In genomic region chr1:133331142-133331541, GRCm38 (mm10) we compare ENCODE assay signal across 21 mouse cellular contexts. TPM values are rescaled to one million over a fixed set of nuclear protein-coding genes. Genes with fewer than 3 reads are reported as not detected.
DNase-seq lines count a peak whose midpoint lies in the region; ATAC-seq lines count a peak whose summit lies in the region.
"Had no signal": no experiment of that assay in that cellular context is flagged by ENCODE, and none has a peak within 500 bp of the region (broad histone marks: within the 10 kb centered on the region; RNA-seq: fewer than 3 reads in every experiment).

No protein-coding gene starts in this region.

- H3K4me2 ChIP-seq in hindbrain, embryonic 12.5 days (replicated peaks), result no peak overlapping the region
- peak overlapping the region; percentile 27; the same call in 1 of the 2 replicates for H3K4me2 ChIP-seq in midbrain, embryonic 14.5 days (ENCODE audit: low read length)
- H3K4me2 ChIP-seq in kidney, embryonic 15.5 days, result no peak overlapping the region
- H3K4me2 ChIP-seq: embryonic facial prominence, embryonic 13.5 days; limb, embryonic 13.5 days had no signal

- H3K9ac ChIP-seq in hindbrain, embryonic 12.5 days, result no peak overlapping the region
- no peak overlapping the region for H3K9ac ChIP-seq in midbrain, embryonic 14.5 days (replicated peaks; ENCODE audit: low read length)
- H3K9ac ChIP-seq in kidney, embryonic 15.5 days, result no peak overlapping the region
- H3K9ac ChIP-seq: embryonic facial prominence, embryonic 13.5 days; limb, embryonic 13.5 days had no signal

- DNase-seq in adrenal gland, adult 2 months, result peak; percentile 53
- no peak for DNase-seq in adrenal gland, postnatal 10 days
- DNase-seq in R1 (ENCODE audit: low read depth, low spot score), result peak; percentile 51
- DNase-seq in midbrain, embryonic 14.5 days, result peak; percentile 80
- no peak for DNase-seq in lung, adult 18-20 months
- DNase-seq in urinary bladder, postnatal 10 days (ENCODE audit: low spot score), result no peak
- DNase-seq: lung, postnatal 4 days; thymus, postnatal 25 days had no signal

- H3K27me3 ChIP-seq in hindbrain, embryonic 12.5 days, result peaks cover 30% of the 10 kb centered on the region
- H3K27me3 ChIP-seq in midbrain, embryonic 14.5 days (ENCODE audit: control insufficient read depth, insufficient read depth, low read length), result peaks cover 10% of the 10 kb centered on the region; the same call in 1 of the 2 replicates
- peaks cover 43% of the 10 kb centered on the region for H3K27me3 ChIP-seq in kidney, embryonic 15.5 days

- peak; percentile 70 for ATAC-seq in hindbrain, embryonic 12.5 days (ENCODE audit: low FRiP score)
- ATAC-seq in midbrain, embryonic 14.5 days (ENCODE audit: low FRiP score, low TSS enrichment), result peak; percentile 53; the same call in 1 of the 2 replicates
- no peak for ATAC-seq in kidney, embryonic 15.5 days (replicated peaks; ENCODE audit: low FRiP score)

- WGBS in hindbrain, embryonic 12.5 days, result 45% methylated on average over 3 of the region's 3 CpGs
- WGBS in midbrain, embryonic 14.5 days, result 20% methylated on average over 3 of the region's 3 CpGs
- WGBS in kidney, embryonic 15.5 days, result 75% methylated on average over 3 of the region's 3 CpGs

- no peak overlapping the region for H3K4me3 ChIP-seq in hindbrain, embryonic 12.5 days
- H3K4me3 ChIP-seq in midbrain, embryonic 14.5 days (replicated peaks; ENCODE audit: low read depth, low read length), result no peak overlapping the region
- H3K4me3 ChIP-seq in kidney, embryonic 15.5 days (replicated peaks), result no peak overlapping the region
- H3K4me3 ChIP-seq: embryonic facial prominence, embryonic 13.5 days; limb, embryonic 13.5 days had no signal

- H3K4me1 ChIP-seq in hindbrain, embryonic 12.5 days, result peaks cover 24% of the 10 kb centered on the region
- peaks cover 21% of the 10 kb centered on the region for H3K4me1 ChIP-seq in midbrain, embryonic 14.5 days (ENCODE audit: control insufficient read depth, insufficient read depth, low read length)
- peaks cover 8% of the 10 kb centered on the region for H3K4me1 ChIP-seq in kidney, embryonic 15.5 days

- no peaks in the 10 kb centered on the region for H3K9me3 ChIP-seq in hindbrain, embryonic 12.5 days (replicated peaks)
- no peaks in the 10 kb centered on the region for H3K9me3 ChIP-seq in midbrain, embryonic 14.5 days (ENCODE audit: control insufficient read depth, low read length)
- no peaks in the 10 kb centered on the region for H3K9me3 ChIP-seq in kidney, embryonic 15.5 days (replicated peaks)
- H3K9me3 ChIP-seq: embryonic facial prominence, embryonic 13.5 days; limb, embryonic 13.5 days had no signal

- no peaks in the 10 kb centered on the region for H3K36me3 ChIP-seq in hindbrain, embryonic 12.5 days
- H3K36me3 ChIP-seq in midbrain, embryonic 14.5 days (ENCODE audit: control insufficient read depth, insufficient read depth, low read length), result no peaks in the 10 kb centered on the region
- no peaks in the 10 kb centered on the region for H3K36me3 ChIP-seq in kidney, embryonic 15.5 days
- H3K36me3 ChIP-seq: embryonic facial prominence, embryonic 13.5 days; limb, embryonic 13.5 days had no signal

- H3K27ac ChIP-seq in hindbrain, embryonic 12.5 days, result 0 out of 2 replicates have a peak overlapping the region, but pooled peaks have one; percentile 30
- H3K27ac ChIP-seq in midbrain, embryonic 14.5 days (replicated peaks; ENCODE audit: low read depth, low read length), result peak overlapping the region; percentile 50
- no peak overlapping the region for H3K27ac ChIP-seq in kidney, embryonic 15.5 days
- H3K27ac ChIP-seq: embryonic facial prominence, embryonic 13.5 days; limb, embryonic 13.5 days had no signal

RNA-seq across cellular contexts. Expression of gene Kiss1, which starts 9.5 kb away (rescaled TPM):
- not detected for total RNA-seq in adrenal gland, adult 2 months (2021)
- not detected in 2 replicates for polyA plus RNA-seq in adrenal gland, adult 2 months (2012; rRNA removed)
- not detected for total RNA-seq in adrenal gland, postnatal 10 days (2021)
- not detected in 2 replicates for polyA plus RNA-seq in hindbrain, embryonic 12.5 days (2016; fragmentation: Nextera tagmentation; extraction: Ambion mirVana)
- polyA plus RNA-seq in midbrain, embryonic 14.5 days (2014; fragmentation: Nextera tagmentation; extraction: Ambion mirVana), result not detected in 2 replicates
- polyA plus RNA-seq in kidney, embryonic 15.5 days (2015; fragmentation: Nextera tagmentation; extraction: Ambion mirVana), result not detected in 2 replicates
- total RNA-seq: CH12.LX; gastrocnemius, postnatal 4 days; layer of hippocampus, postnatal 25 days had no signal
- polyA plus RNA-seq: embryonic facial prominence, embryonic 13.5 days; heart, embryonic 14.5 days; kidney, embryonic 16.5 days; limb, embryonic 13.5 days; liver, embryonic 16.5 days; small intestine, adult 2 months; stomach, embryonic 14.5 days had no signal

RNA-seq across cellular contexts. Expression of gene Ren1, which starts 19.2 kb away (rescaled TPM):
- 1 to 10 TPM; 5.5 to 9.2 TPM for total RNA-seq in adrenal gland, adult 2 months (2021)
- 4.4 and 6.0 TPM in 2 replicates for polyA plus RNA-seq in adrenal gland, adult 2 months (2012; rRNA removed)
- total RNA-seq in adrenal gland, postnatal 10 days (2021), result 1 to 10 TPM in 1 of 2 experiments, under 1 TPM in 1; 0.94 to 5.1 TPM
- 0.99 and 1.9 TPM in 2 replicates for polyA plus RNA-seq in hindbrain, embryonic 12.5 days (2016; fragmentation: Nextera tagmentation; extraction: Ambion mirVana)
- polyA plus RNA-seq in midbrain, embryonic 14.5 days (2014; fragmentation: Nextera tagmentation; extraction: Ambion mirVana), result not detected in 2 replicates
- 251 and 332 TPM in 2 replicates for polyA plus RNA-seq in kidney, embryonic 15.5 days (2015; fragmentation: Nextera tagmentation; extraction: Ambion mirVana)
- total RNA-seq: gastrocnemius, postnatal 4 days; layer of hippocampus, postnatal 25 days had no signal
- polyA plus RNA-seq: frontal cortex, adult 2 months; heart, embryonic 14.5 days had no signal

RNA-seq across cellular contexts. Expression of gene Golt1a, which starts 21.5 kb away (rescaled TPM):
- total RNA-seq in adrenal gland, adult 2 months (2021), result under 1 TPM in 1 of 2 experiments, not detected in 1; 0.69 TPM
- not detected in 2 replicates for polyA plus RNA-seq in adrenal gland, adult 2 months (2012; rRNA removed)
- 1 to 10 TPM; 1.4 to 4.3 TPM for total RNA-seq in adrenal gland, postnatal 10 days (2021)
- polyA plus RNA-seq in hindbrain, embryonic 12.5 days (2016; fragmentation: Nextera tagmentation; extraction: Ambion mirVana), result not detected in 2 replicates
- not detected in 2 replicates for polyA plus RNA-seq in midbrain, embryonic 14.5 days (2014; fragmentation: Nextera tagmentation; extraction: Ambion mirVana)
- polyA plus RNA-seq in kidney, embryonic 15.5 days (2015; fragmentation: Nextera tagmentation; extraction: Ambion mirVana), result 4.5 and 5.2 TPM in 2 replicates
- total RNA-seq: CH12.LX; gastrocnemius, postnatal 4 days; layer of hippocampus, postnatal 25 days had no signal
- polyA plus RNA-seq: embryonic facial prominence, embryonic 13.5 days; heart, embryonic 14.5 days; limb, embryonic 13.5 days had no signal

RNA-seq across cellular contexts. Expression of gene Etnk2, which starts 32.2 kb away (rescaled TPM):
- 10 to 100 TPM in 1 of 2 experiments, 1 to 10 TPM in 1; 6.2 to 13.5 TPM for total RNA-seq in adrenal gland, adult 2 months (2021)
- polyA plus RNA-seq in adrenal gland, adult 2 months (2012; rRNA removed), result 8.2 and 10.0 TPM in 2 replicates
- 10 to 100 TPM; 10.2 to 24.1 TPM for total RNA-seq in adrenal gland, postnatal 10 days (2021)
- polyA plus RNA-seq in hindbrain, embryonic 12.5 days (2016; fragmentation: Nextera tagmentation; extraction: Ambion mirVana), result 5.2 and 5.6 TPM in 2 replicates
- 11.2 and 15.6 TPM in 2 replicates for polyA plus RNA-seq in midbrain, embryonic 14.5 days (2014; fragmentation: Nextera tagmentation; extraction: Ambion mirVana)
- polyA plus RNA-seq in kidney, embryonic 15.5 days (2015; fragmentation: Nextera tagmentation; extraction: Ambion mirVana), result 3.3 and 4.0 TPM in 2 replicates

Comparison
In these comparisons a context has a peak if more than half of its experiments do, and no peak if none do; other contexts are left out.
1. DNase-seq: peak in adrenal gland, adult 2 months (single experiment), R1 (single experiment) and midbrain, embryonic 14.5 days (single experiment); none in adrenal gland, postnatal 10 days (single experiment), lung, adult 18-20 months (0 of 2) and urinary bladder, postnatal 10 days (single experiment).
2. RNA of gene Ren1, which starts 19.2 kb away (polyA plus RNA-seq): 251 to 332 TPM in kidney, embryonic 15.5 days; 4.4 to 6.0 TPM in adrenal gland, adult 2 months, 0.99 to 1.9 TPM in hindbrain, embryonic 12.5 days and not detected in midbrain, embryonic 14.5 days; every median in the first group is over 10 times any median in the second.